ENCODE assay signal across 12 mouse cellular contexts in the genomic region with DNA sequence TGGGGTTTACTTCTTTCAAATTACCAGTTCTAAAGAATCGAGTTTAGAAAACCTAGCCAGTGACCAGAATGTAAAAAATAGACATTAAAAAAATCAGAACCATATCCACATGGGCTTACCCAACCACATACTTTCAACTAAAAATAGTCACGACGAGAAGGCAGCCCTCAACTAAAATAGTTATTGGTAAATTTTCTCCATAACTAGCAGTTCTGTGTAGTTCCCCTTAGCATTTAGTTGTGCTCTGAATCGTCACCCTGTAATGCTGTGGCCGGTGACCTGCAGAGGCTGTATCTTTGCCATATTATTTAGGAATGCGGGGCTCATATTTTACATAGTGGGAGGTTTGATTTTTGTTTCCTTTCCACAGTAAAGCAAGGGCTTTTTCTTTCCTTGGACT. TPM values are rescaled to one million over a fixed set of nuclear protein-coding genes. Genes with fewer than 3 reads are reported as not detected.
A peak's percentile ranks its signal among the peaks of the same experiment; 100 is the strongest.
DNase-seq lines count a peak whose midpoint lies in the region; ATAC-seq and TF ChIP-seq lines count a peak whose summit lies in the region.
"Had no signal": no experiment of that assay in that cellular context is flagged by ENCODE, and none has a peak within 500 bp of the region (broad histone marks: within the 10 kb centered on the region; RNA-seq: fewer than 3 reads in every experiment).

No protein-coding gene starts in this region.

- WGBS in hindbrain, embryonic 13.5 days = 81% methylated on average over 6 of the region's 6 CpGs
- WGBS in hindbrain, embryonic 12.5 days = 71% methylated on average over 6 of the region's 6 CpGs
- WGBS in midbrain, postnatal 0 days = 71% methylated on average over 6 of the region's 6 CpGs
- 72% methylated on average over 6 of the region's 6 CpGs for WGBS in midbrain, embryonic 11.5 days
- WGBS in limb, embryonic 12.5 days = 38% methylated on average over 6 of the region's 6 CpGs

- no peak for ATAC-seq in hindbrain, embryonic 13.5 days (ENCODE audit: low FRiP score)
- ATAC-seq in hindbrain, embryonic 12.5 days (ENCODE audit: low FRiP score) = no peak
- ATAC-seq in midbrain, postnatal 0 days (ENCODE audit: low FRiP score) = no peak
- ATAC-seq in midbrain, embryonic 11.5 days (ENCODE audit: low FRiP score) = no peak
- no peak for ATAC-seq in limb, embryonic 12.5 days (ENCODE audit: insufficient number of reproducible peaks, insufficient read depth, low FRiP score, low TSS enrichment, low read depth)

- no peak for DNase-seq in midbrain, postnatal 0 days (ENCODE audit: low spot score)
- DNase-seq in midbrain, embryonic 11.5 days (ENCODE audit: low spot score, missing footprints) = no peak
- no peak for DNase-seq in thymus, postnatal 10 days (ENCODE audit: low spot score in 2 of 2)
- DNase-seq in cerebellum, adult 11 months = no peak
- DNase-seq: adrenal gland, adult 2 months; cerebellum, postnatal 10 days; kidney, adult 8-10 months; right cerebral cortex, postnatal 4 days had no signal

- H3K27me3 ChIP-seq in hindbrain, embryonic 13.5 days = no peaks in the 10 kb centered on the region
- no peaks in the 10 kb centered on the region for H3K27me3 ChIP-seq in hindbrain, embryonic 12.5 days
- H3K27me3 ChIP-seq in midbrain, postnatal 0 days (ENCODE audit: insufficient read depth, low read length) = no peaks in the 10 kb centered on the region
- H3K27me3 ChIP-seq in midbrain, embryonic 11.5 days (ENCODE audit: control insufficient read depth, insufficient read depth, low read length) = no peaks in the 10 kb centered on the region
- H3K27me3 ChIP-seq in limb, embryonic 12.5 days = no peaks in the 10 kb centered on the region

- H3K4me1 ChIP-seq in hindbrain, embryonic 13.5 days (replicated peaks) = peaks cover 11% of the 10 kb centered on the region
- H3K4me1 ChIP-seq in hindbrain, embryonic 12.5 days = peaks cover 3% of the 10 kb centered on the region
- H3K4me1 ChIP-seq in midbrain, postnatal 0 days (ENCODE audit: insufficient read depth, low read length) = peaks cover 5% of the 10 kb centered on the region; the same call in 1 of the 2 replicates
- peaks cover 7% of the 10 kb centered on the region for H3K4me1 ChIP-seq in midbrain, embryonic 11.5 days (ENCODE audit: control insufficient read depth, insufficient read depth, low read length)
- H3K4me1 ChIP-seq in limb, embryonic 12.5 days (replicated peaks) = peaks cover 54% of the 10 kb centered on the region

- TF ChIP-seq CTCF in midbrain, postnatal 0 days (IDR thresholded peaks at IDR 0.05) = no peak

- H3K9ac ChIP-seq in hindbrain, embryonic 13.5 days = no peak overlapping the region
- H3K9ac ChIP-seq in hindbrain, embryonic 12.5 days = no peak overlapping the region
- no peak overlapping the region; the same call in 1 of the 2 replicates for H3K9ac ChIP-seq in midbrain, postnatal 0 days (replicated peaks; ENCODE audit: low read length, poor library complexity, severe bottlenecking)
- no peak overlapping the region for H3K9ac ChIP-seq in midbrain, embryonic 11.5 days (ENCODE audit: low read length)
- H3K9ac ChIP-seq in limb, embryonic 12.5 days (replicated peaks) = 0 out of 2 replicates have a peak overlapping the region, but pooled peaks have one; percentile 32
- H3K9ac ChIP-seq: liver, embryonic 14.5 days had no signal

- no peaks in the 10 kb centered on the region for H3K36me3 ChIP-seq in hindbrain, embryonic 13.5 days
- no peaks in the 10 kb centered on the region for H3K36me3 ChIP-seq in hindbrain, embryonic 12.5 days
- no peaks in the 10 kb centered on the region for H3K36me3 ChIP-seq in midbrain, postnatal 0 days (ENCODE audit: insufficient read depth, low read length)
- no peaks in the 10 kb centered on the region for H3K36me3 ChIP-seq in midbrain, embryonic 11.5 days (ENCODE audit: control insufficient read depth, insufficient read depth, low read length)
- no peaks in the 10 kb centered on the region for H3K36me3 ChIP-seq in limb, embryonic 12.5 days

- H3K27ac ChIP-seq in hindbrain, embryonic 13.5 days = no peak overlapping the region
- no peak overlapping the region for H3K27ac ChIP-seq in hindbrain, embryonic 12.5 days
- no peak overlapping the region for H3K27ac ChIP-seq in midbrain, postnatal 0 days (ENCODE audit: low read depth, low read length)
- H3K27ac ChIP-seq in midbrain, embryonic 11.5 days (ENCODE audit: low read depth, low read length) = no peak overlapping the region
- H3K27ac ChIP-seq in limb, embryonic 12.5 days = no peak overlapping the region
- H3K27ac ChIP-seq: liver, embryonic 14.5 days had no signal

- no peaks in the 10 kb centered on the region for H3K9me3 ChIP-seq in hindbrain, embryonic 13.5 days
- H3K9me3 ChIP-seq in hindbrain, embryonic 12.5 days (replicated peaks) = no peaks in the 10 kb centered on the region
- H3K9me3 ChIP-seq in midbrain, postnatal 0 days (ENCODE audit: low read length) = no peaks in the 10 kb centered on the region
- no peaks in the 10 kb centered on the region for H3K9me3 ChIP-seq in midbrain, embryonic 11.5 days (ENCODE audit: control insufficient read depth, low read length)
- no peaks in the 10 kb centered on the region for H3K9me3 ChIP-seq in limb, embryonic 12.5 days

- H3K4me3 ChIP-seq in hindbrain, embryonic 13.5 days = no peak overlapping the region
- no peak overlapping the region for H3K4me3 ChIP-seq in hindbrain, embryonic 12.5 days
- H3K4me3 ChIP-seq in midbrain, postnatal 0 days (ENCODE audit: low read depth, low read length) = no peak overlapping the region
- no peak overlapping the region for H3K4me3 ChIP-seq in midbrain, embryonic 11.5 days (ENCODE audit: low read depth, low read length)
- peak overlapping the region; percentile 98 for H3K4me3 ChIP-seq in limb, embryonic 12.5 days (replicated peaks)

- H3K4me2 ChIP-seq in hindbrain, embryonic 13.5 days = 0 out of 2 replicates have a peak overlapping the region, but pooled peaks have one; percentile 76
- H3K4me2 ChIP-seq in hindbrain, embryonic 12.5 days (replicated peaks) = no peak overlapping the region
- H3K4me2 ChIP-seq in midbrain, postnatal 0 days (ENCODE audit: low read depth, low read length, poor library complexity, severe bottlenecking) = peak overlapping the region; percentile 77
- no peak overlapping the region for H3K4me2 ChIP-seq in midbrain, embryonic 11.5 days
- peak overlapping the region; percentile 76 for H3K4me2 ChIP-seq in limb, embryonic 12.5 days

RNA-seq across cellular contexts. Expression of a gene that starts 2.6 kb away (rescaled TPM):
- 23.7 and 24.9 TPM in 2 replicates for polyA plus RNA-seq in hindbrain, embryonic 13.5 days (2015; fragmentation: Nextera tagmentation; extraction: Ambion mirVana)
- 47.2 and 55.3 TPM in 2 replicates for polyA plus RNA-seq in hindbrain, embryonic 12.5 days (2016; fragmentation: Nextera tagmentation; extraction: Ambion mirVana)
- total RNA-seq in midbrain, postnatal 0 days (2014; rRNA removed) = 51.7 and 58.9 TPM in 2 replicates
- polyA plus RNA-seq in midbrain, postnatal 0 days (2015; fragmentation: Nextera tagmentation; extraction: Ambion mirVana) = 21.8 and 22.0 TPM in 2 replicates
- 39.4 and 40.8 TPM in 2 replicates for polyA plus RNA-seq in midbrain, embryonic 11.5 days (2014; fragmentation: Nextera tagmentation; extraction: Ambion mirVana)
- polyA plus RNA-seq in limb, embryonic 12.5 days (2016; fragmentation: Nextera tagmentation; extraction: Ambion mirVana) = 106 and 111 TPM in 2 replicates

RNA-seq across cellular contexts. Expression of a gene that starts 54.6 kb away (rescaled TPM):
- 28.1 and 31.5 TPM in 2 replicates for polyA plus RNA-seq in hindbrain, embryonic 13.5 days (2015; fragmentation: Nextera tagmentation; extraction: Ambion mirVana)
- polyA plus RNA-seq in hindbrain, embryonic 12.5 days (2016; fragmentation: Nextera tagmentation; extraction: Ambion mirVana) = 22.8 TPM in 2 replicates
- 81.3 and 95.7 TPM in 2 replicates for total RNA-seq in midbrain, postnatal 0 days (2014; rRNA removed)
- polyA plus RNA-seq in midbrain, postnatal 0 days (2015; fragmentation: Nextera tagmentation; extraction: Ambion mirVana) = 70.5 and 73.2 TPM in 2 replicates
- polyA plus RNA-seq in midbrain, embryonic 11.5 days (2014; fragmentation: Nextera tagmentation; extraction: Ambion mirVana) = 20.5 and 22.1 TPM in 2 replicates
- 19.8 and 24.1 TPM in 2 replicates for polyA plus RNA-seq in limb, embryonic 12.5 days (2016; fragmentation: Nextera tagmentation; extraction: Ambion mirVana)

Comparison
In these comparisons a context has a peak if more than half of its experiments do, and no peak if none do; other contexts are left out.
1. H3K4me2 ChIP-seq: peak in hindbrain, embryonic 13.5 days (single experiment), midbrain, postnatal 0 days (single experiment) and limb, embryonic 12.5 days (single experiment); none in hindbrain, embryonic 12.5 days (single experiment) and midbrain, embryonic 11.5 days (single experiment).